Mouse (Mus musculus) naive thymus-derived CD4-positive, alpha-beta T cell, adult 5 months (primary cell): ENCODE data around the gene Gm3106. TPM values are rescaled to one million over a fixed set of nuclear protein-coding genes. Genes with fewer than 3 reads are reported as not detected.

Source experiments
- polyA plus RNA-seq: library from polyadenylated mRNA; unstranded; fragments of 100-300 nt; shearing (Covaris generic); gene quantifications from one replicate; pipeline ENCODE4 v1.2.1, GENCODE M21; 2017

The Gm3106 gene
- not detected for polyA plus RNA-seq

DNA sequence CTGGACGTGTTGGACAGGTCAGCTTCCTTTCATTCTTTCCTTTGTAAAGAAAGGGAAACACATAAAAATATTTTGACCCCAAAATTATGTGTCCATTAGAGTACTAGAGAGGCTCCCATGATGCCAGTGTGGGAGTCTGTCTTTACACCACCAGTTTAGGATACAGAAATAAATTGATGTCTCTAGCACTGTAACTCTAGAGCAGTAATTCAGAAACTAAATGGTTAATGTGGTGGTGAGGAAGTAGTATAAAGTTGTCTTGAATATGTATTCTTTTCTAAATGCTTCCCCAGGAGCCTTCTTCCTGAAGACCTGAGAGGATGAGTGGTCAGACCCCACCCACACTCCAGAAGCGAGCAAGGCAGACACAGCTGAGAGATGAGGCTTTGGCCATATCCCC, at the start of gene Gm3106:
Gm3106 (plus strand) TSS at position 301 of the 400 bp plus-strand sequence.

Other genes with a start within 250 kb of the Gm3106 start
- not detected for gene BC061212, start 147.5 kb upstream of the Gm3106 start, polyA plus RNA-seq
- gene Gm6351, start 141.6 kb upstream of the Gm3106 start, polyA plus RNA-seq: not detected
- not detected for gene A430089I19Rik, start 88.8 kb downstream of the Gm3106 start, polyA plus RNA-seq
- not detected for gene Gm6502, start 96.4 kb downstream of the Gm3106 start, polyA plus RNA-seq
- gene AA792892, start 121.7 kb downstream of the Gm3106 start, polyA plus RNA-seq: not detected
- gene Gm7682, start 227.8 kb downstream of the Gm3106 start, polyA plus RNA-seq: not detected